Mouse (Mus musculus) 3T3-L1 (cell line): Measurements from ENCODE around the gene Gm8909.
"Not testable (repeated sequence)": the region's sequence is repeated elsewhere in the genome, so short reads cannot be mapped to it uniquely, and the experiment has no call there.

Experiments used
- DNase-seq: peaks from one replicate; pipeline ENCODE4 v3.0.0-alpha.2; 2015; ENCODE audit warnings: low read depth, low spot score

Gm8909 gene

DNA sequence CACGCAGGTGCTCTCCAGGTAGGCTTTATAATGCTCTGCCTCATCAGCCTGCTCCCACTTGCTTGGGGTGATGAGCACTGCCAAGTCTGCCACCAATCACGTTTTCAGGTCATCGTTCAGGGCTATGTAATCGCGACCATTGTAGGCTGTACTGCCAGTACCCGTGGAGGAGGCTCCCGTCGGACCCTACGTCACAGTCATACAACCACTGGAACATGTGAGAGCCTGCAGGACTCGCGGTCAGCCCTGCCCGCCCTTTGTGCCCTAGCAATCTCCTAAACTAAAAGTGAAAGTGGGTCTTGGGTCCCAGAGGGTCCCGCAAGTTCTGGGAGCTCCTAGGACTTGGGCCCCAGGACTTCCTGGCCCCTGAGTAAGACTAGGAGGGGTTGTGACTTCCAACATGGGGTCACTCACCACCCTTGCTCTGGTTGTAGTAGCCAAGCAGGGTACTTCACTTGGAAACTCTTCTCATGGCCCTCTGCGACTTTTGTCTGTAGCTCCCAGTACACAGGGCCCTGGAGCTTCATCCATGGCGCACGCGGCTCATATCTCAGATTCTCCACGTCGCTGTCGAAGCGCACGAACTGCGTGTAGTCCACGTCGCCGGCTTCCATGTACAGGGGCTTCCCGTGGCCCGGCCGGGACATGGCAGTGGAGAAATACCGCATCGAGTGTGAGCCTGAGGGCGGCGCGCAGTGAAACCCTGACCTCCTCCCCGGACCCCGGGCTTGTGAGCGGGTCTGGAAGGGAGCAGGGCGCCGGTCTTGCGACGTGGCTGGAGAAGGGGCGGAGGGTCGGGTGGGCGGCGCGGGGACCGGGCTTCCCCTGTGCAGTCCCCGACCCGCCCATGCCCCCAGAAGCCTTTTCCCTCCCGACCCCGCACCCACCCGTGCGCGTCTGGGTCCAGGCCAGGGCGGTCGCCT, 6.9 kb downstream of the Gm8909 start:
- DNase-seq, result no peak

DNA sequence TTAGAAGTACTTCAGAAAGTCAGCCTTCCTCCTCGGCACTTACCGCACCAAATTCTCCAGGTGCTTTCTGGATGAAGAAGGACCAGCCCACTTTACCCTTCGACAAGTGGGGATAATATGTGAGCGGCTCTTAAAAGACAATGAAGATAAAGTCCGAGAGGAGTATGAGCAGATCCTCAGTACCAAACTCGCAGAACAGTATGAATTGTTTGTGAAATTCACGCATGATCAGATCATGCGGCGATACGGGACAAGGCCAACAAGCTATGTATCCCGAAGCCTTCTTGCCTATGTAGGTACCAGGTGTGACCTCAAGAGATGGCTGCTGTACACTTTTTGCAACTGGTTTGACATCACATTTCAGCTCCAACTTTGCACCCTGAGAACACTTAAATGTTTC, 10.1 kb downstream of the Gm8909 start:
- not testable (repeated sequence) for DNase-seq

DNA sequence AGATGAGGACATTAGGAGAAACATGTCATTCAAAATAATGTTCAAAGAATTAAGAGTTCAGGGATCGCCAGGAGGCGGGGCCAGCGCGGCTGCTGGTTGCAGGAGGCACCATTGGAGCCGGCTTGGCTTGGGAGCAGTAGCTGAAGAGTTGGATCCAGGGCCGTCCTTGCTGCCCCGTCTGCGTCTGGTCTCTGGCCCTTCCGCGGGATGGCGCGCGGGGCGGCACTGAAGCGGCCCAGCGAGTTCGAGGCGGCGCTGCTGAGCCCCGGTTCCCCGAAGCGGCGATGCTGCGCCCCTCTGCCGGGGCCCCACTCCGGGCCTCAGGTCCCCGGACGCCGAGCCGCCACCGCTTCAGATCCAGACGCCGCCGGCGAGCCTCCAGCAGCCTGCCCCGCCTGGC, 10.6 kb downstream of the Gm8909 start:
- DNase-seq, result not testable (repeated sequence)

DNA sequence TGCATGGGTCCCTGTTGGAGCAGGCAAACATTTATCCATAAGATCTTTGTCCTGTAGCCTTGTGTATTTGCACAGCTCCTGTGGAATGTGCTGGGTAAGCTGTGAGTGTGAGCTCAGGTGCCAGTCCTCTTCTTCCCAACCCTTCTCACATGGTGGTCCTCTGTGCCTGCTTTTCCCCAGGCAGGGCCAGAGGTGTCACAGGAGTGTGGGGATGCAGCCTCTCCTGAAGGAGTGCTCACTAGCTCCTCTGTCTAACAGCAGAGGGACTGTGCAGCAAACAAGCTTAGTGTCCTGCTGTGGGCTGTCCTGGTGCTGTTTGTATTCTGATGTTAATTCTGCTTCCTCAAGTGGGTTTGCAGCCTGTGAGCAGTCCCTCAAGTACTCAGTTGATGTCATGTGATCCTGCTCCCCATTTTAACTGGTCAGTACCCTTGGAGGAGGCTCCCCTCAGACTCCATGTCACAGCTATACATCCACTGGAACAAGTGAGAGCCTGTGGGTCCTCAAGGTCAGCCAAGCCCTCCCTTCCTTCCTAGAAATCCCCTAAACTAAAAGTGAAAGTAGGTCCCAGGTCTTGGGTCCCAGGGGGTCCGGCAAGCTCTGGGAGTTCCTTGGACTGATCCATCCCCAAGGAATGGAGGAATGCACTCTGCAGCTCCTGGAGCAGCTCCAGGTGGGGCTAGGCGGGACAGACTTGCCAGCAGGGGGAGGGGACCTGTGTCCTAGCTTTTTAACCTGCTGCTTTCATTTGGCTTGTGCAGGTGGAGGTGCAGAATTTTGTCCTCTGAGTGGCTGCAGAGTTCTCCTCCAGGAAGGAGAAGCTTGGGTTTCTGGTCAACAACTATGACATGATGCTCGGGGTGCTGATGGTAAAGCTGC, 13.8 kb downstream of the Gm8909 start:
- peak; percentile 18 for DNase-seq

DNA sequence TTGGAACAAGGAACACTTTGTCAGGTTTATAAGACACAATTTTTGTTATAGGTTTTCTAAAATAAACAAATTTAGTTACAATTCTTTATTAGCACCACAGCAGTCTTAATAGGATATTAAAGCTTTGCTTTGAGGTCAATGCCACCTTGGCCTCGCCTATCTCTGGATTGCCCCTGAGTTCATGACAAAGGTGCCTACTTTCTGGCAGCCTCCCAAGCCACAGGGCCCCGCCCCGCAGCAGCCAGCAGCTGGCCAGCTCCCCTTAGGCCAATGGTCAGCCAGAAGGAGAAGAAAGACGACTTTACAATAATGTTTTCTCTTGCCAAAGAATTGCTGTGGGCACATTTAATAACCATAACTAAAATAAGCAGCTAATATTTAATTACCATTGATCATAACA, 17.1 kb downstream of the Gm8909 start:
- DNase-seq, result not testable (repeated sequence)

DNA sequence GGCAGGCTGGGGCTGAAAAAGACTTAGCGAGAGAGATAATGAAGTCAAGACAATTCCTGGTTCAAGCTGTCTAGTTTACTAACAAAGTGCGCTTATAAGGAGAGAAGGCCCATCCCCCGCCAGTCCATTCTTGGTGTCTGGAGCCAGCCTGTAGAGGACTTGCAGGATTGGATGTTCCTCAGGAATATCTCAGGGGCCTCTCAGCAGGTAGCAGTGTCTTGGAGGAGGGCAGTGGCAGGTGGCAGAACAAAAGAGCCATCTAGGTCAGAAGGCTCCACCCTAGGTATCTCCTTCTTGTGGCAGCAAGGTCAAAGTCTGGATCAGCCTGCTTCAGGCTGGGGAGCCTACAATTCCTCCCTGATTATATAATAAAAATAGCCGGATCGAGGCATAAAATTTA, 19.9 kb downstream of the Gm8909 start:
- not testable (repeated sequence) for DNase-seq

DNA sequence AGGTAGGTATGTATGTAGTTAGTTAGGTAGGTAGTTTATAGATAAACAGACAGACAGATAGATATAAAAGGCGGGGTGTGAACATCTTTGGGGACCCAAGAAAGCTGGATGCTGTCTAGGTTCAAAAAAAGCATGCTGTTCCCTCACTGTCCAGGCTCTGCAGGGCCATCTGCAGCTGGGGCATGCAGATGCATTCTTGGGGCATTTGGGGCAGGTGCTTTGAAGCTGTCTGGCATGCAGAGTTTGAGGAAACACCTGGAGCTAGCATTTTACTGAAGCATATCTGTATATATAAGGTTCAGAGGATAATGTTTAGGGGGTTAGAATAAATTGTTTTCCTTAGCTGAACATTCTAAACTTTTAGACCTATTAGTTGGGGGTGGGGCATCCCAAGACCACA, 21.4 kb downstream of the Gm8909 start:
- not testable (repeated sequence) for DNase-seq

DNA sequence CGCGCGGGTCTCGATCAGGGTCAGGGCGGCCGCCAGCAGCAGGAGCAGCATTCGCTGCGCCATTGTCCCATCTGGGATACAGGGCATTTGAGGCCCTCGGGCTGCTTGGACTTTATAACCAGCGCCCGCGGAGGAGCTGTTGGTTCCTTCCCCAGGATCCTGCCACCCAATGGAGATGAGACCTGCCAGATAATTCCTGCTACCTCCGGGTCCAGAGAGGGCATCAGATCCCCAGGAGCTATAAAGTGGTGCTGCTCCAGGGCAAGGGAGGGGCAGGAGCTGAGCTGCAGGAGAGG, 22.5 kb downstream of the Gm8909 start:
- not testable (repeated sequence) for DNase-seq

DNA sequence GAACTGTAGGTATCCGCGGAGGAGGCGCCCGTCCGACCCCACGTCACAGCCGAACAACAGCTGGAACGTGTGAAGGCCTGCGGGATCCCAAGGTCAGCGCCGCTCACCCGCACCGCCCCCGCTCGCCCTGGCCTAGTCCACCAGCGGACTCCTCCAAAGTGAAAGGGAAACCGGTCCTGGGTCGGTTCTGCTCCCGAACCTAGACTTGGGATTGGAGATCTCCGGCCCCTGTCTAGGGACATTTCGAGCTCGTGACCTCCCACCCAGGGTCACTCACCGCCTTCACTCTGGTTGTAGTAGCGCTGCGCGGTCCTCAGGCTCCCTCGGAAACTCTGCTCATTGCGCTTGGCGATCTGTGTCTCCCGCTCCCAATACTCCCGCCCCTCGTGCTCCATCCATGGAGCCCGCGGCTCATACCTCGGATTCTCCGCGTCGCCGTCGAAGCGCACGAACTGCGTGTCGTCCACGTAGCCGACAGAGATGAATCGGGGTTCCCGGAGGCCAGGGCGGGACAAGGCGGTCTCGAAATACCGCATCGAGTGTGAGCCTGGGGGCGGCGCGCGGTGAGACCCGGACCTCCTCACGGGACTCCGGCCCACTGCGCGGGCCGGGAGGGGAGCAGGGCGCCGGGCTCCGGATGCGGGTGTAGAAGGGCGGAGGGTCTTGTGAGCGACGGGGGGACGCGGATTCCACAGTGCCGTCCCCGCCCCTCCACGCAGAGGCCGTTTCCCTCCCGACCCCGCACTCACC, 23.1 kb downstream of the Gm8909 start:
- no peak for DNase-seq

DNA sequence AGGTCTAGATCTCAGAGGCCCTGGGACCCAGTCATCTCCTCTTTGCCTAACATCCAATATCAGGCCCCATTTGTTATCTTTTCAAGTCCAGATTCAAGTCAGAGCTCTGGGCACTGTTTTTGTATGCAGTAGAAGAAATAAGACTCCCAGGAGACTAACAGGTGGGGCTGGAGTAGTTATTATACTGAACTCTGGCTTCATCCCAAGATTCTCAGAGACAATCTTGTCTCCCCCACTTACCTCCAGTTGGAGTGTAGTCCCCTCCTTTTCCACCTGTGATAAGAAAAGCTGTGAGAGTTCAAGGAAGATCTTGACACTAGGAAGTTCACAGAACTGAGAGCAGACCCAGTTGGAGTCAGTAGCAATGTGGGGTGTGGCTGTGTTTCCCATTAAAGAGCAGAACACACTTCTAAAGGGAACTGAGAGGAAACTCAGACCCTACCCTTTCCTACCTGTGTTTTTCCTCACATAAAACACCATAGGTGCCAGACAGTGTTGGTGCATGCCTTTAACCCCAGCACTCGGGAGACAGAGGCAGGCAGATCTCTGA, 32.0 kb downstream of the Gm8909 start:
- not testable (repeated sequence) for DNase-seq

DNA sequence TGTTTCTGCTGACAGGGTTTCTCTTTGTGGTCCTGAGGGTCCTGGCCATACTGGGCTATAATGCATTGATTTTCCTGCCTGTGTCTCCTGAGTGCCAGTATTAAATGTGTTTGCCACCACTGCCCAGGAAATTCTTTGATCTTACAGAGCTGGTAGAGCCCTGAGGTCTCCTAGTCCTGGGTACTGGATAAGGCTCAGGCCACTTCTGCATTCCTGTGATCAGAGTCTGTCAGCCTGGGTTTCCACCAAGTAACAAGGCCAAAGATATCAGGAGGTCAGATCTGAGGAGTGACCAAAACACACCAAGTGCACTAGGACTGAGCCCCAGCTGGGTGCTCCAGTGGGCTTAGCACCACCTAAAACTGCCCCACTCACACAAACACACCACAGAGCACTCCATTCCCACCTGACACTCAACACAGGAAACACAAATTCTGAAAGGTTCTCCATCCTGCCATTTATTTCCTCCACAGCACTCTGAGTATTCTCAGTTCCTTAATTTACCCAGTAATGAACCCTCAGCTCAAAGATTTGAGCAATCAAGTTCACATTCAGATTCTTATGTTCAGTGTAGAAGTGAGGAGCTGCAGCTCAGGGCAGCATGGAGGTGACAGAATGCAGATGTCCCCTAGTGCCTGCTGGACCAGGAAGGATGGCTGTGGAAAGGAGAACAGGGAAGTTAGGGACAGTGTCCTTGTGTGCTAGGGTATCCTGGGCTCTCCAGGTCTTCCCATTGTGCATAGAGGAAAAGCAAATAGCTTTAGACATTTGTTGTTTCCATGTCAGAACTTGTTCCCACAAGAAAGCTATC, 32.7 kb downstream of the Gm8909 start:
- DNase-seq, result not testable (repeated sequence)

DNA sequence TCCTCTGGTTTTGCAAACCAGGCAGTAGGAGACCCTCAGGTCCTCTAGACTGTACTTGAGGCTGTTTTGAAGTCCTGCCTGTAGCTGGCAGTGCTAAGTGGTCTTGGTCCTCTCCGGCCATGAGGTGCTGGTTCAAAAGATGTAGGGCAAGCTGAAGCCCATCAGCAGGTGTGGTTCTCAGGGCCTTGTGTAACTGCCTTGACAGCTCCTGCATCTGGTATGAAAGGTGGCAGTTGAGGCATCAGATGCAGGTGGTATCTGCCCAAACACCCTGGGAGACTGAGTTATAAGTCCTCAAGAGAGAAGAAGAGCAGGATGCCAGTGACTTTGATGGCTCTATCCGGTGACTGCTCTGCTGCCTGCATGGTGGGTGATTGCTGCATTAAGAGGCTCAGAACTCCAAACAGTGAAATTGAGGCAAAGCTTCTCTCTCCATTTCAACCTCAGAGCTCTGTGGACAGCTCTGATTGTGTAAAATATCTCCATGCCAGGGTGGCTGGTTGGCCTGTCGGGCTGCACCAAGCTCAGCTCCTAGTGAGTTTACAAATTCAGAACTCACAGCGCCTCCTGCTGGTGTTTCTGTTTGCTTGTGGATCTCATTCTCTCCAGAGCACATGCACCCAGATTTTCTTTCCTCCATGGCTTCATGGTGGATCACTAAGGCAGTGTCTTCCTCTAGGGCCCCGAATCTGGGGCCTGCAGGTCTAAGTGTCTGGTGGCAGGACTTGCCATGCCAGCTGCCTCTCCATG, 36.6 kb downstream of the Gm8909 start:
- DNase-seq, result peak; percentile 87

DNA sequence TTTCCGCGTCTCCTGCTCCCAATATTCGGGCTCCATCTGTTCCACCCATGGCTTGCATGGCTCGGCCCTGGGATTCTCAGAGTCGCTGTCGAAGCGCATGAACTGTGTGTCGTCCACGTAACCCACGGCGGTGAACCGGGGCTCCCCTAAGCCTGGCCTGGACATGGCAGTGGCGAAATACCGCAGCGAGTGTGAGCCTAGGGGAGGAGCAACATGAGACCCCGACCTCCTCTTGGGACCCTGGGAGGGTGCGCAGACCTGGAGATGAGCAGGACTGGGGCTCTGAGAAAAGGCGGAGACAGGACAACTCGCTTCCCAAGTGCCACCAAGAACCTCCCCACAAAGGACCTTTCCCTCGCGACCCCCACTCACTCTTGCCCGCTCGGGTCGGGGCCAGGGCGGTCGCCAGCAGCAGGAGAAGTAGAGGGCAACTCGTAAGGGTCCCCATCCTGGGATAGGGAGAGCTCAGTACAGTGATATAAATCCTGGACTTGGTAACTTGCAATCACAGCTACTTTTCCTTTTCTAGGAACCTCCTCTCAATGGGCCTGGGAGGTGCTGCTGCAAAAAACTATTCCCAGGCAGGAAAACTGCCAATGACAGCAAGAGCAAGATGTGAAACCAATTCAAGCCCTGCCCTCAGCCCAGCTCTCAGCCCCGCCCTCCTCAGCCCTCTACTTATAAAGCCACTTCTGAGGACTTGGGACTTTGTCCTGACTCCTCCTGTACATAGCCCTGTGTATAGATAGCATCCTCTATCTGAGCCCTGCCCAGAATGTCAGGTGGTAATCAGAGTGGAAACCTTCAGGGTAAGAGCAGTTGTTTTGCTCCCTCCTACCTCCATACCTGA, 39.1 kb downstream of the Gm8909 start, which contains the start of gene Gm7030:
Gene Gm7030, minus strand, starts transcription at position 458 of the 850 bp plus-strand sequence.
- not testable (repeated sequence) for DNase-seq

DNA sequence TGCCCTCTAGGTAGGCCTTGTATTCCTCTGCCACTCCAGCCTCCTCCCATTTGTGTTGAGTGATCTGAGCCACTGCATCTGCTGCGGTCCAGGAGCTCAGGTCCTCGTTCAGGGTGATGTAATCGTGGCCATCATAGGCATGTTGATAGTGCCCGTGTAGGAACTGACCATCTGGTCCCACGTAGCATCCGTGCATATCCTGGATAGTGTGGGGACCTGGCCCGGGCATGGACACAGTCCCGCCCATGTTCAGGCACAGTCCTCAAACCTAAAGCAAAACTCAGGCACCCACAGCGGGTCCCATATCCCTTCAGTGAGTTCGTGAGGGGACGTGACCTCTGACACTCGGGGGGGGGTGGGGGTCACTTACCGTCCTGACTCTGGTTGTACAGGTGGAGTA, 39.8 kb downstream of the Gm8909 start:
- DNase-seq, result not testable (repeated sequence)

DNA sequence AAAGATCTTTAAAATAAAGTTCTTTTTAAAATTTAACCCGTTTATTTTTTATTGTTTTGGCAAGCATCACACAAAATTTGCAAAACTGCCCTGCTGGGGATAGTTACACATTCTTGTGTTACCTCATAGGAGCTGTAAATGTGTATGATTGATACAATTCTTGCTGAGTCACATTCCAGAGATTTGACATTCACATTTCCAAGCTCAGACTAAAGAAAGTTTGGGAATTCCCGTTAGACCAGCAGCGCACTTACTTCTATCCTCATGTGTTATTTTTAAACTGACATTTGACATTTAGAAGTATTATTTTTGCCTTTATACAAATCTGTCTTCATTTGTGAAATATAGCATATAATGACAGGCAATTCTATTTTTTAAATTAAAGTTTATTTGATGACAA, 44.2 kb downstream of the Gm8909 start:
- peak; percentile 63 for DNase-seq

DNA sequence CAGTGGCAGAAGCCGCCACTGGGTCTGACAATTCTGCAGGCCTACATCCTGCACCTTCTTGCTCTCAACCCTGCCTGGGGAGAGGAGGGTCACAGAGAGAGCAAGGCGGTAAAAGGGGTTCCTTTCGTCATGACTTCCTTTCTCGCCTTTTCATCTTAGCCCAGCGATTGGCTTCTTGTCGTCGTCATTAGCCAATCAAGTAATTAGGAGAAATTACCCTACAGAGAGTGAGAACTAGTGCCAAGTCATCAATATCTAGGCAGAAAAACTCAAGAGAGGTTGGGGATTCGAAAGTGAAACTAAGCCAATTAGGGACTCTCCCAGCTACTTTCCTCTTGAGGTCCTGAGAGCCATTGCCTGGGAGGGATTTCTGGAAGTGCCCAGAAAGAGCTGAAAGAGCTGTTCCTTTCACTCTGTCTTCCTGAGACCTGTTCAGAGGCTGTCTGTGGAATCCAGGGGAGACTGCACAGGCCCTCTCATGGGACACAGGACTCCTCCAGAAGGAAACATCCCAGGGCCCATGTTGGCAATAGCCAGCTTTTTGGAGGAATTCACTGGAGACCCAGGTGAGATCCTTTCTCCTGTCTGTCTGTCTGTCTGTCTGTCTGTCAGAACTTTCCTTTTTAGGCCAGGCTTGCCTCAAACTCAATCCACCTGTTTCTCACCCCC, 46.9 kb downstream of the Gm8909 start, which contains the start of gene Gm19684:
Gene Gm19684, plus strand, starts transcription at position 327 of the 669 bp plus-strand sequence.
- DNase-seq, result peak; percentile 79

DNA sequence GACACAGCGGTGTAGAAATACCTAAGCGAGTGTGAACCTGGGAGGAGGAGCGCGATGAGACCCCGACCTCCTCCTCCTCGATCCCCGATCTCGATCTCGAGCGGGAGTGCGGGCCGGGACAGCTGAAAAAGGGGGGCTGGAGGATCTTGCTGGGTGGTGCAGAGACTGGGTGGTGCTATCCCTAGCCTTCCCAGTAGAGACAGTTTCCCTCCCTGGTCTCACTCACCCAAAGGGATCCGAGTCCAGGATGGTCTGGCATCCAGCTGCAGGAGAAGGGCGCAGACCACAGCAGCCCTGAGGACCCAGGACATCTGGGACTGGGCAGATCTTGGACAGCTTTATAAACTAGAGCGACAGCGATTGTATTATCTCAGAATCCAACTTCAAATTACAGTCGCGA, 47.5 kb downstream of the Gm8909 start:
- DNase-seq, result not testable (repeated sequence)

DNA sequence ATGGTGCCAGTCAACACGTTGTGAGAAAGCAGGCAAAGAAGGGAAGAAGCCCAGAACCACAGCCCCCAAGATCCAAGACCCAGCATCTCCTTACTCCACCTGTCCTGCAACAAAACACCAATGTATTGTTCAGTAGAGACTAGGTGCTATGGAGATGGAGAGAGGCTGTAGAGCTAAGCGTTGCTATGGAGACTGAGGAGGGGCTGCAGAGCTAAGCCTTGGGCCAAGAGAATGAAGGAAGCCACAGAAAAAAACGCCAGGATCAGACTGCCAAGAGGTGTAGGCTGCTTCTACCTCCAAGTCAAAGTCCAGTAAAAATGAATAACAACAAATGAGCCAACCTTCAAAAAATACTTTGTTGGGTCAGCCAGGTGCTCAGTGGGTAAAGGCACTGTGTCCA, 51.8 kb downstream of the Gm8909 start:
- not testable (repeated sequence) for DNase-seq
